Mouse (Mus musculus) midbrain, embryonic 13.5 days (tissue): ENCODE results near the gene Cadm2. TPM values are rescaled to one million over a fixed set of nuclear protein-coding genes. Genes with fewer than 3 reads are reported as not detected.

Experiments
- ATAC-seq: fragments of 200-750 bp; cut with Nextera tagmentation; 2 replicates; pipeline ENCODE4 v1.8.0; 2017; ENCODE audit warnings: mild to moderate bottlenecking, moderate TSS enrichment, moderate library complexity
- H3K27ac ChIP-seq: fragments of 300-500 bp; sonication (generic); 2 replicates; pipeline ENCODE4 v1.5.1; 2015; ENCODE audit warnings: inconsistent platforms, mild to moderate bottlenecking, moderate library complexity
- H3K27me3 ChIP-seq: fragments of 300-500 bp; sonication (generic); 2 replicates; pipeline ENCODE4 v1.6.1; 2015; ENCODE audit warnings: mild to moderate bottlenecking, inconsistent platforms
- H3K36me3 ChIP-seq: fragments of 300-500 bp; sonication (generic); 2 replicates; pipeline ENCODE4 v1.6.1; 2015; ENCODE audit warnings: mild to moderate bottlenecking, inconsistent platforms
- H3K4me1 ChIP-seq: fragments of 300-500 bp; sonication (generic); replicated peaks from 2 replicates; pipeline ENCODE4 v1.6.1; 2015; ENCODE audit warnings: inconsistent platforms
- H3K4me2 ChIP-seq: fragments of 300-500 bp; sonication (generic); replicated peaks from 2 replicates; pipeline ENCODE4 v1.6.1; 2015; ENCODE audit warnings: moderate library complexity, mild to moderate bottlenecking, inconsistent platforms
- H3K4me3 ChIP-seq: fragments of 300-500 bp; sonication (generic); replicated peaks from 2 replicates; pipeline ENCODE4 v1.5.1; 2015; ENCODE audit warnings: mild to moderate bottlenecking, inconsistent platforms
- H3K9ac ChIP-seq: fragments of 300-500 bp; sonication (generic); replicated peaks from 2 replicates; pipeline ENCODE4 v1.6.1; 2015; ENCODE audit warnings: mild to moderate bottlenecking, inconsistent platforms
- H3K9me3 ChIP-seq: fragments of 300-500 bp; sonication (generic); 2 replicates; pipeline ENCODE4 v1.6.1; 2016; ENCODE audit warnings: mild to moderate bottlenecking, inconsistent platforms
- WGBS: fragments of 180-500 bp; shearing (Covaris S2); methylation state at CpG from one replicate; pipeline ENCODE4 v1.1.7; 2015; 5-methylcytosine and 5-hydroxymethylcytosine counted together
- polyA plus RNA-seq: library from polyadenylated mRNA; unstranded; fragments of >200 nt; fragmentation: Nextera tagmentation; extraction: Ambion mirVana; gene quantifications from 2 replicates; pipeline ENCODE4 v1.2.1, GENCODE M21; 2015

Cadm2 gene
- polyA plus RNA-seq, 1 experiment from 2014 or later, result 29.1 TPM

GRCm38 (mm10) chr16:66771883-66772282 is 848.8 kb downstream of the Cadm2 start:
- Histone ChIP-seq H3K4me1 (peaks cover 19% of the 10 kb centered on the region), H3K27ac (no peak overlapping the region), H3K36me3 (no peaks in the 10 kb centered on the region), H3K9ac (no peak overlapping the region), H3K9me3 (no peaks in the 10 kb centered on the region), H3K4me2 (no peak overlapping the region), H3K27me3 (no peaks in the 10 kb centered on the region), H3K4me3 (no peak overlapping the region)
- WGBS, result 20% methylated on average over 4 of the region's 4 CpGs
- peak; percentile 62 for ATAC-seq

GRCm38 (mm10) chr16:66769545-66769944 is 851.2 kb downstream of the Cadm2 start:
- Histone ChIP-seq H3K9me3 (no peaks in the 10 kb centered on the region), H3K36me3 (no peaks in the 10 kb centered on the region), H3K27me3 (no peaks in the 10 kb centered on the region), H3K4me3 (no peak overlapping the region), H3K9ac (no peak overlapping the region), H3K4me1 (peaks cover 19% of the 10 kb centered on the region), H3K4me2 (no peak overlapping the region), H3K27ac (no peak overlapping the region)
- ATAC-seq, result no peak
- 79% methylated on average over 4 of the region's 4 CpGs for WGBS

- 35% methylated on average over 4 of the region's 4 CpGs for WGBS
- H3K9me3 ChIP-seq, result no peaks in the 10 kb centered on the region
- peaks cover 19% of the 10 kb centered on the region for H3K4me1 ChIP-seq
- no peaks in the 10 kb centered on the region for H3K27me3 ChIP-seq
- no peak overlapping the region for H3K4me2 ChIP-seq
- H3K4me3 ChIP-seq, result no peak overlapping the region
- H3K36me3 ChIP-seq, result no peaks in the 10 kb centered on the region
- no peak overlapping the region for H3K9ac ChIP-seq
- 0 out of 2 replicates have a peak overlapping the region, but pooled peaks have one; percentile 25 for H3K27ac ChIP-seq
- peak; percentile 87 for ATAC-seq
Observed at GRCm38 (mm10) chr16:66768684-66769389, 851.9 kb downstream of the Cadm2 start.

- Histone ChIP-seq H3K36me3 (no peaks in the 10 kb centered on the region), H3K27ac (no peak overlapping the region), H3K4me1 (peaks cover 4% of the 10 kb centered on the region; the same call in 1 of the 2 replicates), H3K27me3 (no peaks in the 10 kb centered on the region), H3K9ac (no peak overlapping the region), H3K4me3 (no peak overlapping the region), H3K4me2 (no peak overlapping the region), H3K9me3 (no peaks in the 10 kb centered on the region)
- ATAC-seq, result peak; percentile 55
Observed at GRCm38 (mm10) chr16:66761546-66762473, 858.9 kb downstream of the Cadm2 start.

- Histone ChIP-seq H3K4me2 (no peak overlapping the region), H3K36me3 (no peaks in the 10 kb centered on the region), H3K9ac (no peak overlapping the region), H3K27ac (no peak overlapping the region), H3K9me3 (no peaks in the 10 kb centered on the region), H3K4me1 (no peaks in the 10 kb centered on the region), H3K27me3 (no peaks in the 10 kb centered on the region), H3K4me3 (no peak overlapping the region)
- 91% methylated on average over 2 of the region's 2 CpGs for WGBS
- no peak for ATAC-seq
Observed at GRCm38 (mm10) chr16:66748533-66748932, 872.2 kb downstream of the Cadm2 start.

- Histone ChIP-seq H3K4me3 (no peak overlapping the region), H3K9me3 (no peaks in the 10 kb centered on the region), H3K27ac (no peak overlapping the region), H3K27me3 (no peaks in the 10 kb centered on the region), H3K4me2 (no peak overlapping the region), H3K9ac (no peak overlapping the region), H3K4me1 (0 out of 2 replicates have a peak, but pooled peaks cover 5% of the 10 kb centered on the region), H3K36me3 (no peaks in the 10 kb centered on the region)
- ATAC-seq, result peak; percentile 94
- WGBS, result 44% methylated on average over 3 of the region's 3 CpGs
Observed at GRCm38 (mm10) chr16:66731212-66731611, 889.5 kb downstream of the Cadm2 start.

- Histone ChIP-seq H3K27me3 (no peaks in the 10 kb centered on the region), H3K9ac (no peak overlapping the region), H3K27ac (no peak overlapping the region), H3K9me3 (no peaks in the 10 kb centered on the region), H3K4me1 (no peaks in the 10 kb centered on the region), H3K36me3 (no peaks in the 10 kb centered on the region), H3K4me2 (no peak overlapping the region), H3K4me3 (no peak overlapping the region)
- WGBS, result 65% methylated on average over 3 of the region's 3 CpGs
- ATAC-seq, result no peak
Observed at GRCm38 (mm10) chr16:66706476-66706875, 914.2 kb downstream of the Cadm2 start.

GRCm38 (mm10) chr16:66694783-66695182 is 925.9 kb downstream of the Cadm2 start:
- Histone ChIP-seq H3K9me3 (no peaks in the 10 kb centered on the region), H3K36me3 (no peaks in the 10 kb centered on the region), H3K4me1 (no peaks in the 10 kb centered on the region), H3K27me3 (no peaks in the 10 kb centered on the region), H3K4me2 (no peak overlapping the region), H3K4me3 (no peak overlapping the region), H3K9ac (no peak overlapping the region), H3K27ac (no peak overlapping the region)
- no peak for ATAC-seq

- Histone ChIP-seq H3K9ac (no peak overlapping the region), H3K27ac (no peak overlapping the region), H3K4me3 (no peak overlapping the region), H3K27me3 (no peaks in the 10 kb centered on the region), H3K4me2 (no peak overlapping the region), H3K4me1 (no peaks in the 10 kb centered on the region), H3K36me3 (no peaks in the 10 kb centered on the region), H3K9me3 (no peaks in the 10 kb centered on the region)
- no peak for ATAC-seq
Observed at GRCm38 (mm10) chr16:66677241-66677640, 943.5 kb downstream of the Cadm2 start.

GRCm38 (mm10) chr16:66651013-66651362 is 969.7 kb downstream of the Cadm2 start:
- no peak for ATAC-seq

GRCm38 (mm10) chr16:66650348-66651012 is 970.2 kb downstream of the Cadm2 start:
- WGBS, result 91% methylated on average over 11 of the region's 11 CpGs
- Histone ChIP-seq H3K4me3 (no peak overlapping the region), H3K27me3 (no peaks in the 10 kb centered on the region), H3K4me2 (no peak overlapping the region), H3K9me3 (no peaks in the 10 kb centered on the region), H3K27ac (no peak overlapping the region), H3K36me3 (no peaks in the 10 kb centered on the region), H3K9ac (no peak overlapping the region), H3K4me1 (no peaks in the 10 kb centered on the region)
- no peak for ATAC-seq

More at GRCm38 (mm10) chr16:66651013-66651362, 969.7 kb downstream of the Cadm2 start:
- WGBS, result 80% methylated on average over 1 of the region's 1 CpGs
- H3K4me3 ChIP-seq, result no peak overlapping the region
- H3K4me2 ChIP-seq, result no peak overlapping the region
- no peak overlapping the region for H3K9ac ChIP-seq
- H3K27me3 ChIP-seq, result no peaks in the 10 kb centered on the region
- H3K27ac ChIP-seq, result no peak overlapping the region
- H3K9me3 ChIP-seq, result no peaks in the 10 kb centered on the region
- no peaks in the 10 kb centered on the region for H3K4me1 ChIP-seq
- no peaks in the 10 kb centered on the region for H3K36me3 ChIP-seq

GRCm38 (mm10) chr16:66647798-66648197 is 972.9 kb downstream of the Cadm2 start:
- H3K9me3 ChIP-seq, result no peaks in the 10 kb centered on the region
- H3K27ac ChIP-seq, result no peak overlapping the region
- H3K4me1 ChIP-seq, result no peaks in the 10 kb centered on the region
- no peak overlapping the region for H3K9ac ChIP-seq
- no peaks in the 10 kb centered on the region for H3K27me3 ChIP-seq
- H3K36me3 ChIP-seq, result no peaks in the 10 kb centered on the region
- 97% methylated on average over 4 of the region's 4 CpGs for WGBS
- no peak overlapping the region for H3K4me3 ChIP-seq
- no peak for ATAC-seq
- H3K4me2 ChIP-seq, result no peak overlapping the region
